Mouse (Mus musculus): ENCODE measurements around the gene Cd4. TPM values are rescaled to one million over a fixed set of nuclear protein-coding genes. Genes with fewer than 3 reads are reported as not detected.

Gene Cd4
- polyA plus RNA-seq, 1 experiment = 5.8 TPM

DNA sequence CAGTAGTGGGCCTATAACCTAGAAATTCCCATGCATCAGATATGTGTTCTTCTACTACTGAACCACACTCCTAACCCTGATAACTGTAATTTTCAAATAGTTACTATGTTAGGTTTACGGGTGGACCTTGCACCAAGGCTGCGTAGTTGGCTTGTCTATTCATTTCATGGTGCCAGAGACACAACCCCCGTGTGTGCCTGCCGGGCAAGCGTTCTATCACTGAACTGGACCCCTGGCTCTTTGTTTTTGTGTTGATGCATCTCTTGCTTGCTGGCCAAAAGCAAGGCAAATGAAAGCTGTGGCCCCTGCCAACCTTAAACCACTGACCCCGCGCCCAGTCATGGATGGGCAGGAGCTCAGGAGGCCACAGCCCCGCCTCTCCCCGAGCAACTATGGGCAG lies 6.2 kb downstream of the Cd4 start:
- 67% methylated on average over 9 of the region's 9 CpGs for WGBS

GRCm38 (mm10) chr6:124879390-124879789 lies 8.6 kb downstream of the Cd4 start:
- Histone ChIP-seq H3K27me3 (ENCODE audit: control insufficient read depth, insufficient read depth, low read length) (no peaks in the 10 kb centered on the region), H3K4me3 (ENCODE audit: low read depth, low read length) (no peak overlapping the region), H3K36me3 (ENCODE audit: control insufficient read depth, insufficient read depth, low read length) (no peaks in the 10 kb centered on the region), H3K27ac (ENCODE audit: insufficient read depth, low read depth, low read length) (no peak overlapping the region), H3K4me1 (ENCODE audit: control insufficient read depth, insufficient read depth, insufficient read length, low read length) (no peaks in the 10 kb centered on the region)
- WGBS = 67% methylated on average over 6 of the region's 6 CpGs
- TF ChIP-seq CTCF (IDR thresholded peaks at IDR 0.05; ENCODE audit: extremely low read depth, insufficient read length, insufficient replicate concordance, low read depth, low read length) (no peak), POLR2A (IDR thresholded peaks at IDR 0.05; ENCODE audit: low read depth, low read length) (no peak)

More for the DNA sequence above, 6.2 kb downstream of the Cd4 start:
- Histone ChIP-seq H3K4me3 (ENCODE audit: low read depth, low read length) (no peak overlapping the region), H3K27me3 (ENCODE audit: control insufficient read depth, insufficient read depth, low read length) (no peaks in the 10 kb centered on the region), H3K36me3 (ENCODE audit: control insufficient read depth, insufficient read depth, low read length) (no peaks in the 10 kb centered on the region), H3K4me1 (ENCODE audit: control insufficient read depth, insufficient read depth, insufficient read length, low read length) (no peaks in the 10 kb centered on the region), H3K27ac (ENCODE audit: insufficient read depth, low read depth, low read length) (no peak overlapping the region)
- TF ChIP-seq CTCF (IDR thresholded peaks at IDR 0.05; ENCODE audit: extremely low read depth, insufficient read length, insufficient replicate concordance, low read depth, low read length) (no peak), POLR2A (IDR thresholded peaks at IDR 0.05; ENCODE audit: low read depth, low read length) (no peak)

- Histone ChIP-seq H3K4me1 (ENCODE audit: control insufficient read depth, insufficient read depth, insufficient read length, low read length) (no peaks in the 10 kb centered on the region), H3K27ac (ENCODE audit: insufficient read depth, low read depth, low read length) (no peak overlapping the region), H3K36me3 (ENCODE audit: control insufficient read depth, insufficient read depth, low read length) (no peaks in the 10 kb centered on the region), H3K27me3 (ENCODE audit: control insufficient read depth, insufficient read depth, low read length) (no peaks in the 10 kb centered on the region), H3K4me3 (ENCODE audit: low read depth, low read length) (no peak overlapping the region)
- TF ChIP-seq CTCF (IDR thresholded peaks at IDR 0.05; ENCODE audit: extremely low read depth, insufficient read length, insufficient replicate concordance, low read depth, low read length) = no peak
- no peak for TF ChIP-seq POLR2A (IDR thresholded peaks at IDR 0.05; ENCODE audit: low read depth, low read length)
- WGBS = 48% methylated on average over 2 of the region's 3 CpGs
Observed at GRCm38 (mm10) chr6:124874348-124874747, 13.7 kb downstream of the Cd4 start.

- H3K27ac ChIP-seq (ENCODE audit: insufficient read depth, low read depth, low read length) = no peak overlapping the region
- 85% methylated on average over 7 of the region's 7 CpGs for WGBS
- peaks cover 4% of the 10 kb centered on the region for H3K4me1 ChIP-seq (ENCODE audit: control insufficient read depth, insufficient read depth, insufficient read length, low read length)
- no peak overlapping the region for H3K4me3 ChIP-seq (ENCODE audit: low read depth, low read length)
- TF ChIP-seq POLR2A (IDR thresholded peaks at IDR 0.05; ENCODE audit: low read depth, low read length) = no peak
- no peak for TF ChIP-seq CTCF (IDR thresholded peaks at IDR 0.05; ENCODE audit: extremely low read depth, insufficient read length, insufficient replicate concordance, low read depth, low read length)
- H3K36me3 ChIP-seq (ENCODE audit: control insufficient read depth, insufficient read depth, low read length) = no peaks in the 10 kb centered on the region
- H3K27me3 ChIP-seq (ENCODE audit: control insufficient read depth, insufficient read depth, low read length) = peaks cover 14% of the 10 kb centered on the region
Observed at GRCm38 (mm10) chr6:124866560-124866959, 21.5 kb downstream of the Cd4 start.

GRCm38 (mm10) chr6:124865766-124866362 lies 22.2 kb downstream of the Cd4 start:
- TF ChIP-seq POLR2A (IDR thresholded peaks at IDR 0.05; ENCODE audit: low read depth, low read length) (no peak), CTCF (IDR thresholded peaks at IDR 0.05; ENCODE audit: extremely low read depth, insufficient read length, insufficient replicate concordance, low read depth, low read length) (no peak)
- 53% methylated on average over 18 of the region's 18 CpGs for WGBS
- Histone ChIP-seq H3K4me3 (ENCODE audit: low read depth, low read length) (no peak overlapping the region), H3K4me1 (ENCODE audit: control insufficient read depth, insufficient read depth, insufficient read length, low read length) (peaks cover 4% of the 10 kb centered on the region), H3K27me3 (ENCODE audit: control insufficient read depth, insufficient read depth, low read length) (peaks cover 14% of the 10 kb centered on the region), H3K36me3 (ENCODE audit: control insufficient read depth, insufficient read depth, low read length) (no peaks in the 10 kb centered on the region), H3K27ac (ENCODE audit: insufficient read depth, low read depth, low read length) (no peak overlapping the region)

- peak within 1 kb of the TSS; percentile 58 for H3K4me3 ChIP-seq (ENCODE audit: low read depth, low read length)
- no peak within 1 kb of the TSS for H3K27ac ChIP-seq (ENCODE audit: insufficient read depth, low read depth, low read length)
- 2% methylated on average over 43 of the region's 43 CpGs for WGBS
- H3K36me3 ChIP-seq (ENCODE audit: control insufficient read depth, insufficient read depth, low read length) = no peaks in the 10 kb centered on the region
- TF ChIP-seq CTCF (IDR thresholded peaks at IDR 0.05; ENCODE audit: extremely low read depth, insufficient read length, insufficient replicate concordance, low read depth, low read length) (no peak), POLR2A (IDR thresholded peaks at IDR 0.05; ENCODE audit: low read depth, low read length) (no peak)
- peaks cover 4% of the 10 kb centered on the region for H3K4me1 ChIP-seq (ENCODE audit: control insufficient read depth, insufficient read depth, insufficient read length, low read length)
- peaks cover 20% of the 10 kb centered on the region for H3K27me3 ChIP-seq (ENCODE audit: control insufficient read depth, insufficient read depth, low read length)
Observed at GRCm38 (mm10) chr6:124863658-124864298, 24.2 kb downstream of the Cd4 start, which contains the start of gene Gpr162. Gpr162 (minus strand) TSS chr6:124863983.

GRCm38 (mm10) chr6:124863125-124863657 lies 24.8 kb downstream of the Cd4 start:
- Histone ChIP-seq H3K27ac (ENCODE audit: insufficient read depth, low read depth, low read length) (no peak overlapping the region), H3K4me3 (ENCODE audit: low read depth, low read length) (peak overlapping the region; percentile 58), H3K36me3 (ENCODE audit: control insufficient read depth, insufficient read depth, low read length) (no peaks in the 10 kb centered on the region), H3K27me3 (ENCODE audit: control insufficient read depth, insufficient read depth, low read length) (peaks cover 21% of the 10 kb centered on the region), H3K4me1 (ENCODE audit: control insufficient read depth, insufficient read depth, insufficient read length, low read length) (peaks cover 4% of the 10 kb centered on the region)
- WGBS = 4% methylated on average over 11 of the region's 16 CpGs
- TF ChIP-seq CTCF (IDR thresholded peaks at IDR 0.05; ENCODE audit: extremely low read depth, insufficient read length, insufficient replicate concordance, low read depth, low read length) = no peak
- no peak for TF ChIP-seq POLR2A (IDR thresholded peaks at IDR 0.05; ENCODE audit: low read depth, low read length)

Data from small intestine, adult 2 months (tissue).